Mouse (Mus musculus) layer of hippocampus, postnatal 25 days (tissue): ENCODE results near the gene Anpep. TPM values are rescaled to one million over a fixed set of nuclear protein-coding genes. Genes with fewer than 3 reads are reported as not detected.

ENCODE experiments used
- DNase-seq, 2 experiments: peaks; one replicate each; pipeline ENCODE4 v3.0.0; 2022; ENCODE audit warnings: mixed read lengths in 2 of 2, low spot score in 1 of 2; ENCODE audit errors: extremely low spot score in 1 of 2
- total RNA-seq, 2 experiments: library from RNA; stranded (reverse); gene quantifications; 2 replicates each; pipeline ENCODE4 v1.2.3; 2021

Gene Anpep
- total RNA-seq, 2 experiments from 2014 or later: 2.9 to 4.3 TPM

- DNase-seq: no peak
Measured at GRCm38 (mm10) chr7:79867861-79868260, 7.0 kb upstream of the Anpep start.

- no peak for DNase-seq
Measured at GRCm38 (mm10) chr7:79866294-79867000, 5.6 kb upstream of the Anpep start.

GRCm38 (mm10) chr7:79861794-79862193 lies 935 bp upstream of the Anpep start:
- DNase-seq: no peak

DNA sequence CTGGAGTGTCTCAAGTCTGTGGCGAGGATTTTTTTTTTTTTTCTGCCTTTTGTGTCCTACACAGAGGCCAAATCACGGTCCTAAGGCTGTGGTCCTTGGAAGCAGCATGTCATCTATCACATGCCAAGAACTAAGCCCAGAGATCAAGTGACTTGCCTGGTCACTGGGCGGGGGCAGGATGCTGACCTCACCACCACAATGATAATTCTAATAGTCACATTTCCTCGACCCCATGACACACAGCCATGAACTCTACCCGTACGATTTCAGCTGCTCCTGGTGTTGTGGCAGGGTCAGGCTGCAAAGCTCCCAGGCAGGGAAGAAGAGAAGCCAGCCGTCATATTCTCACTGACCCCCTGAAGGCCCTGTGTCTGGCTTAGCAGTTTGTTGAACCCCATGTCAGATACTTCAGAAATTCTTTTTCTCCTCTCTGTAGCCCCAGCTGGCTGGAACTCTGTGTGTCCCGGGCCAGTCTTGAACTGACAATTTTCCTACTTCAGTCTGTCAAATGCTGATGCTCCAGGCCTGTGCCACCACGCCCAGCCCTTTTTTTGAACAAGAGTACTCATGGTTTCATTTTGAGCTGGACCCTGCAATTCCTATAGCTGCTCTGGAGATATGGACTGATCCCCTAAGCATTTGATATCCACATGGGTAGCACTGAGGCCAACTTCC lies 1.8 kb downstream of the Anpep start:
- DNase-seq: no peak

- DNase-seq: no peak
Measured at GRCm38 (mm10) chr7:79858202-79858934, 2.5 kb downstream of the Anpep start.

- DNase-seq: no peak
Measured at GRCm38 (mm10) chr7:79856305-79856704, 4.6 kb downstream of the Anpep start.

- no peak for DNase-seq
Measured at GRCm38 (mm10) chr7:79847456-79848451, 13.1 kb downstream of the Anpep start.

GRCm38 (mm10) chr7:79846342-79846741 lies 14.5 kb downstream of the Anpep start:
- no peak for DNase-seq

GRCm38 (mm10) chr7:79844090-79844802 lies 16.6 kb downstream of the Anpep start:
- no peak for DNase-seq

DNA sequence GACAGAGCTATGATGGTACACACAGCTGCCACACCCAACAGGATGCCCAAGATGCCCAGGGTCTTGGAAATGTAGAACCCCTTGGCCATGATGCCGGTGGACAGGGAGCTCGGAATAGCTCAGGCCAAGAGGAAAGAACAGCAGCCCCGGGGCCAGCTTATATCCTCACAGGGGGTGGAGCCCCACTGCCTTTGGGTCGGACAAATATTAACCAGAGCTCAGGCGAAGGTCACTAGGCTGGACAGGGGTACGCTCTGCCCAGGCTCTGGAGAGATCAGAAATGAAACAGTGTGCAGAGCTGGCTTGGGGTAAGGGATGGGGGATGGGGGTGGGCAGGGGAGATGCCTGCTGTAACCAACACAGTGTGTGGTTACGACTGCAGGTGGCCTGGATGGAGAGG lies 18.7 kb downstream of the Anpep start:
- DNase-seq: no peak

DNA sequence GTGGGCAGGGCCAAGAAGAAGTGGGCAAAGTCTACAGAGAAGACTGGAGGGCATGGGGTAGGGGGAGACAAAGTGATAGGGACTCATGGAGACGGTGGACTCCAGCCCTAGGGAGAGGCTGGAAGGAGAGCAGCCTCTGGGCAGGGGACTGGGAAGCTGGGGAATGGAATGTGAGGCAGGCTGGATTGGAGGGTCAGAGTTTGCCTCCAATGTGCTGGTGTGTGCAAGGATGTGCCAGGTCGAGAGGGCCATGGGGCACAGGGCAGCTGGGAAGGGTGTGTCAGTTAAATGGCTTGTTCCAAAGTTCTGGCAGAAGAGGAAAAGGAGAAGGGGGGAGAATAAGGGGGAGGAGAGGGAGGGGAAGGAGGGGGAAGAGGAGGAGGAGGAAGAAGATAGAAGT lies 23.6 kb downstream of the Anpep start:
- no peak for DNase-seq

DNA sequence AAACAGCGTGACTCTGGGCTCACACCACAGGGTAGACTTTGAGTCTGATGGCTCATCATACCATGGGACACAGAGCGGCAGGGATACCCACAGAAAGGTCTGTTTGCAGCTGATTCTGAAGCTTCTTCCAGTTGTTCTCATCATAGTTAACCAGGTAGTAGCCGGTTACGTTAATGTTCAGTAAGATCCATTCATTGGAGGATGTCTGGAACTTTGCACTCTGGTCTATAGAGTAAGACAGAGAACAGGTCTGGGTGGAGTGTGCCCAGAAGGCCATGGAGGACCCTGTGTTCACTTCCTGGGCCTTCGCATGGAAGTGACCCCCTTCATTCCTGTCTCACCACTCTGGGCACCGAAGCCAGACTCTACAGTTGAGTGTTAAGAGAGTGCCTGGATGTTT lies 25.7 kb downstream of the Anpep start:
- DNase-seq: no peak

DNA sequence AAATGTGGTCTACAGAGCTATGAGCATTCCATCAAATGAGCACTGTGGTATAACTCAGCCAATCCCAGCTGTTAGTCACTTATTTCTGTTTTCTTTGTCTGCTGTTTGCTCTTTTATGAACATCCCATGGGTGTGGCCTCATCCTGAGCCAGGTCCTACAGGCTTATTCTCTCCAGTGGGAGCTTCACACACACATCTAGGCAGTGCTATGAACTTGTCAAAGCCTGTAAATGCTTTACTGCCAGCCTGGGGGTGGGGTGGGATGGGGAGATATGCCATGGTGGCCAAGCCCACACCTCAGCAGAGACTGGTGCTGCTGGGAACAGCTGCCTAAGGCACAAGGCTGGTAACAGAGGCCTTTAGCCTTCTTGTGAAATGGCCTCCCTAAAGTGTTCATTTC lies 27.9 kb downstream of the Anpep start:
- DNase-seq: no peak

- no peak for DNase-seq
Measured at GRCm38 (mm10) chr7:79831585-79831984, 29.3 kb downstream of the Anpep start.

DNA sequence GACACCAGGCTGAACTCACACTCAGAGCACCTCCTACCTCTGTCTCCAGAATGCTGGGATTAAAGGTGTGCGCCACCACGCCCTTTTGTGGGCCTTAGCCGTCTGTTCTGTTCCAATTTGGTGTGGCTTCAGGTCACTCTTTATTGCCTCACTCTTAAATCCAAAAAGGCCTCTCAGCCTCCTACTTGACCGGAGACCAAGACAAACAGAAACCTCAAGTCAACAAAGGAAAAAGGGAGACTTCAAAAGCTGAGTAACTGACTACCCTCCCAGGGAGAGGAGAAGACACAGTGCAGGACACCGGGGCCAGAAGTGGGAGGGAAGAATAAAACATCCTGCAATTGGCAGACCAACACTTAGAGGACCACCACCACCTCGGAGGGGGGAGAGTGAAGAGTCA lies 29.7 kb downstream of the Anpep start:
- DNase-seq: no peak

DNA sequence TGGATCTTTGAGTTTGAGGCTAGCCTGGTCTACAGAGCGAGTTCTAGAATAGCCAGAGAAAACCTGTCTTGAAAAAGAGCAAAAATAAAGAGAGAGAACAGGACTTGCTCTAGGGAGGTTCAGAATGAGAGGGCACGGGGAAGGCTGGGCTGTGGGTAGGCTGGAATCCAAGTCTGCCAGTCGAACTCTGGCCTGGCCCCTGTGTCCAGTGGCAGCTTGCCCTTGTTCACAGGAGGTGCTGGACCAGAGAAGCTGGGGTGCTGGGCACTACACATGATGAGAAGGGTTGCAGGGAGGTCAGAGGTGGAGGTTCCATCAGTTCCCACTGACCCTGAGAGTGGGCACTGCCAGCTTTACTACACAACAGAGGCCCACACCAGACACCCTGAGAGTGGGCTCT lies 32.5 kb downstream of the Anpep start:
- no peak for DNase-seq

DNA sequence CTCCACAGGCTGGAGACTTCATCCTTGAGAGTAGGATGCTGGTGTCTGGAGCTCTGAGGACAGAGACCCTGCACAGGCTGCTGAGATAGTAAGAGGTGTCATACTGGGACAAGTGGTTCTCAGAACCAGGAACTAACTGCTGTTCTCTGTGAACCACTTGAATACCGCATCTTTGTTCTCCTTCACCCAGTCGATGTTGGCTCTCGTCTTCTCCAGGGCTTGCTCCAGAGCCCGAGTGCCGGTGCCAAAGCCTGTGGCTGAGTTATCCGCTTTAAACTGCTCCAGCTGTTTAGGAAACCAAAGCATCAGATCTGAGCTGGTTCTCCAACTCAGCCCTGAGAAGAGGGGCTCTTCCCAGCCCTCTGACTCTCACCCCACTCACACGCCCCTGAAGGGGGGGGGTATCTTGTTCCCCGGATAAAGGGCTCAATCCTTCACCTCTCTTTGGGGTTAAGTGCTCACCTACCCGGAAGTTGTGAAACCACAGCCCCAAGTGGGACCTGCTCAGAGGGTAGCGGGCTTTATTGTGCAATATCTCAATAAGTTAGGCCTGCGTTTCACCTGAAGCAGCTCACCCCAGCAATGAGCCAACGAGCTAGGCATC lies 38.7 kb downstream of the Anpep start:
- DNase-seq: no peak

GRCm38 (mm10) chr7:79819996-79820395 lies 40.9 kb downstream of the Anpep start:
- no peak for DNase-seq

- no peak for DNase-seq
Measured at GRCm38 (mm10) chr7:79819515-79819914, 41.3 kb downstream of the Anpep start.
